In genomic region chr15:99457606-99458401, GRCm38 (mm10) we compare ENCODE assay signal across 7 mouse cellular contexts. TPM values are rescaled to one million over a fixed set of nuclear protein-coding genes. Genes with fewer than 3 reads are reported as not detected.
DNase-seq lines count a peak whose midpoint lies in the region; ATAC-seq lines count a peak whose summit lies in the region.

Gene Nckap5l, minus strand, starts transcription at chr15:99457748.

- H3K9ac ChIP-seq in intestine, embryonic 16.5 days (ENCODE audit: low read depth, low read length), result peak within 1 kb of the TSS; percentile 79
- peak within 1 kb of the TSS; percentile 78 for H3K9ac ChIP-seq in midbrain, embryonic 13.5 days (replicated peaks)

- peaks cover 20% of the 10 kb centered on the region for H3K4me1 ChIP-seq in intestine, embryonic 16.5 days (ENCODE audit: control insufficient read depth, insufficient read depth, low read length)
- peaks cover 43% of the 10 kb centered on the region for H3K4me1 ChIP-seq in limb, embryonic 10.5 days
- H3K4me1 ChIP-seq in midbrain, embryonic 13.5 days (replicated peaks), result peaks cover 46% of the 10 kb centered on the region

- ATAC-seq in intestine, embryonic 16.5 days, result peak; percentile 96
- ATAC-seq in midbrain, embryonic 13.5 days, result peak; percentile 93

- peak within 1 kb of the TSS; percentile 93 for H3K4me2 ChIP-seq in intestine, embryonic 16.5 days (ENCODE audit: low read depth, low read length)
- H3K4me2 ChIP-seq in midbrain, embryonic 13.5 days (replicated peaks), result peak within 1 kb of the TSS; percentile 82

- peak; percentile 97 for DNase-seq in adrenal gland, adult 2 months
- peak; percentile 96 for DNase-seq in embryo, embryonic 11 days
- DNase-seq in gastrocnemius, postnatal 36 days, result peak; percentile 89 to 91
- peak; percentile 98 for DNase-seq in limb, embryonic 10.5 days (ENCODE audit: low spot score)
- peak; percentile 65 for DNase-seq in spleen, adult 12 weeks (ENCODE audit: low spot score)

- peak within 1 kb of the TSS; percentile 86 for H3K27ac ChIP-seq in intestine, embryonic 16.5 days (ENCODE audit: low read length)
- peak within 1 kb of the TSS; percentile 97 for H3K27ac ChIP-seq in limb, embryonic 10.5 days
- H3K27ac ChIP-seq in midbrain, embryonic 13.5 days, result peak within 1 kb of the TSS; percentile 88

- intact Hi-C loops in gastrocnemius, postnatal 36 days (cut with DNase I), result no loop called here

- no peaks in the 10 kb centered on the region for H3K36me3 ChIP-seq in intestine, embryonic 16.5 days (ENCODE audit: control insufficient read depth, insufficient read depth, low read length)
- H3K36me3 ChIP-seq in limb, embryonic 10.5 days, result peaks cover 36% of the 10 kb centered on the region
- peaks cover 3% of the 10 kb centered on the region; the same call in 1 of the 2 replicates for H3K36me3 ChIP-seq in midbrain, embryonic 13.5 days

- H3K9me3 ChIP-seq in intestine, embryonic 16.5 days (ENCODE audit: control insufficient read depth, low read length), result no peaks in the 10 kb centered on the region
- no peaks in the 10 kb centered on the region for H3K9me3 ChIP-seq in limb, embryonic 10.5 days (replicated peaks)
- no peaks in the 10 kb centered on the region for H3K9me3 ChIP-seq in midbrain, embryonic 13.5 days

- H3K4me3 ChIP-seq in intestine, embryonic 16.5 days (ENCODE audit: low read length), result peak within 1 kb of the TSS; percentile 82
- H3K4me3 ChIP-seq in limb, embryonic 10.5 days, result peak within 1 kb of the TSS; percentile 85
- H3K4me3 ChIP-seq in midbrain, embryonic 13.5 days (replicated peaks), result peak within 1 kb of the TSS; percentile 88

- under 1% methylated on average over 45 of the region's 45 CpGs for WGBS in intestine, embryonic 16.5 days
- 1% methylated on average over 41 of the region's 45 CpGs for WGBS in limb, embryonic 10.5 days
- WGBS in midbrain, embryonic 13.5 days, result 1% methylated on average over 44 of the region's 45 CpGs

- no peaks in the 10 kb centered on the region for H3K27me3 ChIP-seq in intestine, embryonic 16.5 days (replicated peaks; ENCODE audit: control insufficient read depth, insufficient read depth, low read length)
- H3K27me3 ChIP-seq in limb, embryonic 10.5 days (ENCODE audit: low read depth, poor library complexity, severe bottlenecking), result no peaks in the 10 kb centered on the region
- no peaks in the 10 kb centered on the region for H3K27me3 ChIP-seq in midbrain, embryonic 13.5 days

RNA-seq across cellular contexts. Expression of gene Nckap5l, which starts in this region (rescaled TPM):
- 10 to 100 TPM; 16.8 to 20.4 TPM for total RNA-seq in adrenal gland, adult 2 months (2021)
- 35.2 and 43.9 TPM in 2 replicates for polyA plus RNA-seq in adrenal gland, adult 2 months (2012; rRNA removed)
- 1 to 10 TPM; 3.6 to 4.0 TPM for total RNA-seq in gastrocnemius, postnatal 36 days (2021)
- 5.8 and 6.5 TPM in 2 replicates for polyA plus RNA-seq in intestine, embryonic 16.5 days (2015; fragmentation: Nextera tagmentation; extraction: Ambion mirVana)
- polyA plus RNA-seq in limb, embryonic 10.5 days (2016; fragmentation: Nextera tagmentation; extraction: Ambion mirVana), result 16.3 and 17.4 TPM in 2 replicates
- polyA plus RNA-seq in midbrain, embryonic 13.5 days (2015; fragmentation: Nextera tagmentation; extraction: Ambion mirVana), result 12.2 and 15.6 TPM in 2 replicates

Comparison
In these comparisons a context has a peak if more than half of its experiments do, and no peak if none do; other contexts are left out.
1. Peak in every context shown above with its lines: DNase-seq, ATAC-seq, H3K4me3 ChIP-seq and H3K27ac ChIP-seq.